Mouse (Mus musculus) liver (tissue): ENCODE measurements around the gene Prrt4.

ENCODE experiments used
- DNase-seq: peaks from one replicate; pipeline ENCODE4 v3.0.0-alpha.2; 2020; ENCODE audit warnings: mixed read lengths

Gene Prrt4

DNA sequence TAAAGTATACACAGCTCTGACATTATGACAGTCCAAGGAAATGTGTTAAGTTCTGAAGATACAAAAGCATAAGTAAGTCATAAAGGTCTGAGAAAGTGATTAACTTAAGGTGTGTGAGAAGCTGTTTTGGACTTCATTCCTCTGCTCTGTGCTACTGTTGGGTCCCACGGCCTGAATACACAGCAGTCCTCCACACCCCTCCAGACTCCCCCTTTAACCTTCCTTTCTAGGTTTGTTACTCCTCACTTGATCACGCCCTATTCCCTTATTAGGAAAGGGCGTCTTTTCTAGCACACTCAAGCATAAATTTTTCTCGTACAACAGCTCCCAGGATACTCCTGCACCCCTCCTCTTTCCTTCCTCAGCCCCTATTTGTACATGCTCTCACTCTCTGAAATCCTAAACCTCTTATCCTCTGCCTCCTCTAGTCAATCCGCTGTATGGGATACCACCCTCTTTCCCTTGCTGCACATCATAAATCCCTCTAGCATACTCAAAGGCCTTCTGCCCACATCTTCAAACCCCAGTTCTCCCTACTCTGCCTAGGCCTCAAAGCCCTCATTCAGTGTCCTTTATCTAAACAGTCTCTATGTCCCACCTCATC is 31.9 kb downstream of the Prrt4 start:
- no peak for DNase-seq

GRCm38 (mm10) chr6:29146641-29147040 is 32.7 kb downstream of the Prrt4 start:
- peak; percentile 9 for DNase-seq

- no peak for DNase-seq
Observed at GRCm38 (mm10) chr6:29145456-29146307, 33.7 kb downstream of the Prrt4 start.

- no peak for DNase-seq
Observed at GRCm38 (mm10) chr6:29144971-29145370, 34.4 kb downstream of the Prrt4 start.

DNA sequence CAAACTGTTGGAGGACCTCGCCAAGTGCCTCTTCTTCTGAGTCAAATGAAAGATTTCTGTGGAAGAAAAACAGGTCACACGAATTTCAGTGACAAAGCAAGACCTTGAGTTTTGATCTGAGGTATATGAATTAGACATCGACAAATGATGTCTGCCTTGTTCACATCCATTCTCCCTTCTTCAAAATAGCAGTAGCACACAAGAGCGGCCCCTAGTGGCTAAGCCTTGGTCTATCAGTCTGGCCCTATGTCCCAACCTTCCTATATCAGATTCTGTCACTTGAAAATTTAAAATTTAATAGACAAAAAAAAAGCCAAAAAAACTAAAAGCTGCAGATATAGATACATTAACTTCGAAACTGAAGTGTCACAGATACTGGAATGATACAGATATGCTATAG is 35.8 kb downstream of the Prrt4 start:
- peak; percentile 55 for DNase-seq

DNA sequence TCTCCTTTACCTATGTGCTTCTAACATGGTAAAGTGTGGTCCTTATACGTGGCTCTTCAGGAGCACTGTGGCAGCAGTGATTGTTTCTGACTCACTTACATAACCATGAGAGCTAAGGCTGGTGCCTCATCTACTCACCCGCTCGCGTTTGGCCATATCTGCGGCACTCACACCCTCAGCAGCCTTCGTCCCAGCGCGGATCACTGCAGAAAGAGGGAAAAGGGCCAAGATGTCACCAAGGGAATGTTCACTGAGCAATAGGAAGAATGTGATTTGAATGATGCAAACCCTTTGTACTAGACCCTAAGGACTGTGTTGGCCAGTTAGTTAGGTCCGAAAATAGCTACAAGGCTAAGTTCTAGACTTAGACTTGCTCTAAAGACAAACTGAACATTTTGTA is 41.9 kb downstream of the Prrt4 start:
- DNase-seq: no peak

GRCm38 (mm10) chr6:29133100-29133499 is 46.3 kb downstream of the Prrt4 start:
- no peak for DNase-seq

GRCm38 (mm10) chr6:29126878-29127426 is 52.4 kb downstream of the Prrt4 start:
- DNase-seq: no peak

GRCm38 (mm10) chr6:29119990-29120389 is 59.4 kb downstream of the Prrt4 start:
- DNase-seq: no peak
